Mouse (Mus musculus) lung, postnatal 0 days (tissue): ENCODE results near the gene Gm17349.

ENCODE experiments used
- CTCF ChIP-seq: IDR thresholded peaks from 2 replicates; pipeline ENCODE4 v1.5.1; 2016; ENCODE audit warnings: antibody characterized with exemption, mild to moderate bottlenecking
- EP300 ChIP-seq: IDR thresholded peaks from 2 replicates; pipeline ENCODE4 v1.6.1; 2016; ENCODE audit warnings: antibody characterized with exemption, mild to moderate bottlenecking, control low read depth

GRCm38 (mm10) chr15:99697309-99697708 is 8.0 kb downstream of the Gm17349 start:
- no peak for TF ChIP-seq CTCF
- TF ChIP-seq EP300, result no peak
